Mouse (Mus musculus) brown adipose tissue, adult 24 weeks (tissue): Measurements from ENCODE around the gene Rfc5. TPM values are rescaled to one million over a fixed set of nuclear protein-coding genes. Genes with fewer than 3 reads are reported as not detected.
"Not testable (repeated sequence)": the region's sequence is repeated elsewhere in the genome, so short reads cannot be mapped to it uniquely, and the experiment has no call there.

Experiments
- H3K27ac ChIP-seq: fragments of 200-500 bp; replicated peaks from 2 replicates; pipeline ENCODE4 v1.5.1; 2012; ENCODE audit warnings: low read depth, mild to moderate bottlenecking, low read length
- H3K4me1 ChIP-seq: fragments of 200-500 bp; 2 replicates; pipeline ENCODE4 v1.6.1; 2012; ENCODE audit warnings: low read length, mixed read lengths; ENCODE audit not compliant: control insufficient read depth, insufficient read depth, insufficient read length
- H3K4me3 ChIP-seq: fragments of 200-500 bp; 2 replicates; pipeline ENCODE4 v1.5.1; 2012; ENCODE audit warnings: low read depth, mild to moderate bottlenecking, low read length, moderate library complexity; ENCODE audit not compliant: insufficient read depth
- polyA plus RNA-seq: library from polyadenylated mRNA; stranded (reverse); fragments of >200 nt; gene quantifications from 2 replicates; pipeline ENCODE4 v1.2.4, GENCODE M21; 2012; ENCODE audit not compliant: missing spikeins, insufficient read depth, insufficient read length

Rfc5 gene
- polyA plus RNA-seq, 1 experiment: 2.9 TPM

- Histone ChIP-seq H3K27ac (no peak overlapping the region), H3K4me1 (no peaks in the 10 kb centered on the region), H3K4me3 (no peak overlapping the region)
Measured at GRCm38 (mm10) chr5:117345432-117345976, 43.3 kb downstream of the Rfc5 start.

- H3K27ac ChIP-seq, H3K4me1 ChIP-seq, H3K4me3 ChIP-seq: not testable (repeated sequence)
Measured at GRCm38 (mm10) chr5:117344496-117344895, 44.4 kb downstream of the Rfc5 start.

GRCm38 (mm10) chr5:117341896-117342295 lies 47.0 kb downstream of the Rfc5 start:
- H3K4me3 ChIP-seq: no peak overlapping the region
- no peaks in the 10 kb centered on the region for H3K4me1 ChIP-seq
- H3K27ac ChIP-seq: no peak overlapping the region

- Histone ChIP-seq H3K27ac (no peak overlapping the region), H3K4me3 (no peak overlapping the region), H3K4me1 (no peaks in the 10 kb centered on the region)
Measured at GRCm38 (mm10) chr5:117340081-117340480, 48.8 kb downstream of the Rfc5 start.

- Histone ChIP-seq H3K27ac (no peak overlapping the region), H3K4me1 (no peaks in the 10 kb centered on the region), H3K4me3 (no peak overlapping the region)
Measured at GRCm38 (mm10) chr5:117338503-117338902, 50.3 kb downstream of the Rfc5 start.

GRCm38 (mm10) chr5:117337999-117338398 lies 50.8 kb downstream of the Rfc5 start:
- no peak overlapping the region for H3K4me3 ChIP-seq
- H3K27ac ChIP-seq: no peak overlapping the region
- no peaks in the 10 kb centered on the region for H3K4me1 ChIP-seq

- Histone ChIP-seq H3K27ac (no peak overlapping the region), H3K4me1 (no peaks in the 10 kb centered on the region), H3K4me3 (no peak overlapping the region)
Measured at GRCm38 (mm10) chr5:117330457-117330856, 58.4 kb downstream of the Rfc5 start.

Other genes with a start within 250 kb of the Rfc5 start
- 292 and 442 TPM in 2 replicates for gene Pebp1, start 101.4 kb downstream of the Rfc5 start, polyA plus RNA-seq
- gene Vsig10, start 70.0 kb downstream of the Rfc5 start, polyA plus RNA-seq: 1.7 and 1.8 TPM in 2 replicates
- 25.5 and 26.5 TPM in 2 replicates for gene Wsb2, start 31.7 kb downstream of the Rfc5 start, polyA plus RNA-seq
- not detected in 2 replicates for gene Ksr2, start 25.0 kb upstream of the Rfc5 start, polyA plus RNA-seq